Mouse (Mus musculus): ENCODE results near the gene Ppat. TPM values are rescaled to one million over a fixed set of nuclear protein-coding genes. Genes with fewer than 3 reads are reported as not detected.

Ppat gene
- polyA plus RNA-seq, 1 experiment, result 5.3 TPM

GRCm38 (mm10) chr5:76955474-76955873 is 4.1 kb upstream of the Ppat start:
- Histone ChIP-seq H3K4me3 (ENCODE audit: insufficient read depth, low read depth, low read length) (no peak overlapping the region), H3K27ac (replicated peaks; ENCODE audit: low read depth, low read length) (no peak overlapping the region), H3K4me1 (ENCODE audit: control insufficient read depth, insufficient read depth, insufficient read length, low read length) (peaks cover 6% of the 10 kb centered on the region; the same call in 1 of the 2 replicates)

GRCm38 (mm10) chr5:76954271-76954900 is 3.0 kb upstream of the Ppat start:
- H3K27ac ChIP-seq (replicated peaks; ENCODE audit: low read depth, low read length), result no peak overlapping the region
- H3K4me3 ChIP-seq (ENCODE audit: insufficient read depth, low read depth, low read length), result no peak overlapping the region
- H3K4me1 ChIP-seq (ENCODE audit: control insufficient read depth, insufficient read depth, insufficient read length, low read length), result peaks cover 8% of the 10 kb centered on the region; the same call in 1 of the 2 replicates

- Histone ChIP-seq H3K4me3 (ENCODE audit: insufficient read depth, low read depth, low read length) (no peak overlapping the region), H3K27ac (replicated peaks; ENCODE audit: low read depth, low read length) (0 out of 2 replicates have a peak overlapping the region, but pooled peaks have one; percentile 32), H3K4me1 (ENCODE audit: control insufficient read depth, insufficient read depth, insufficient read length, low read length) (peaks cover 8% of the 10 kb centered on the region; the same call in 1 of the 2 replicates)
Observed at GRCm38 (mm10) chr5:76953794-76954193, 2.4 kb upstream of the Ppat start.

GRCm38 (mm10) chr5:76952112-76953040 is 998 bp upstream of the Ppat start:
- peak overlapping the region; percentile 59; the same call in 1 of the 2 replicates for H3K27ac ChIP-seq (replicated peaks; ENCODE audit: low read depth, low read length)
- H3K4me1 ChIP-seq (ENCODE audit: control insufficient read depth, insufficient read depth, insufficient read length, low read length), result peaks cover 8% of the 10 kb centered on the region; the same call in 1 of the 2 replicates
- H3K4me3 ChIP-seq (ENCODE audit: insufficient read depth, low read depth, low read length), result peak overlapping the region; percentile 74

- Histone ChIP-seq H3K4me1 (ENCODE audit: control insufficient read depth, insufficient read depth, insufficient read length, low read length) (peaks cover 11% of the 10 kb centered on the region; the same call in 1 of the 2 replicates), H3K27ac (replicated peaks; ENCODE audit: low read depth, low read length) (peak overlapping the region; percentile 33), H3K4me3 (ENCODE audit: insufficient read depth, low read depth, low read length) (peak overlapping the region; percentile 74)
Observed at GRCm38 (mm10) chr5:76950343-76951105, 854 bp downstream of the Ppat start.

GRCm38 (mm10) chr5:76947758-76948157 is 3.6 kb downstream of the Ppat start:
- Histone ChIP-seq H3K4me3 (ENCODE audit: insufficient read depth, low read depth, low read length) (no peak overlapping the region), H3K27ac (replicated peaks; ENCODE audit: low read depth, low read length) (no peak overlapping the region), H3K4me1 (ENCODE audit: control insufficient read depth, insufficient read depth, insufficient read length, low read length) (peaks cover 5% of the 10 kb centered on the region; the same call in 1 of the 2 replicates)

- H3K4me1 ChIP-seq (ENCODE audit: control insufficient read depth, insufficient read depth, insufficient read length, low read length), result peaks cover 5% of the 10 kb centered on the region; the same call in 1 of the 2 replicates
- H3K4me3 ChIP-seq (ENCODE audit: insufficient read depth, low read depth, low read length), result no peak overlapping the region
- H3K27ac ChIP-seq (replicated peaks; ENCODE audit: low read depth, low read length), result no peak overlapping the region
Observed at GRCm38 (mm10) chr5:76947142-76947541, 4.2 kb downstream of the Ppat start.

GRCm38 (mm10) chr5:76945678-76946033 is 5.7 kb downstream of the Ppat start:
- no peak overlapping the region for H3K4me3 ChIP-seq (ENCODE audit: insufficient read depth, low read depth, low read length)
- H3K27ac ChIP-seq (replicated peaks; ENCODE audit: low read depth, low read length), result no peak overlapping the region
- peaks cover 5% of the 10 kb centered on the region; the same call in 1 of the 2 replicates for H3K4me1 ChIP-seq (ENCODE audit: control insufficient read depth, insufficient read depth, insufficient read length, low read length)

- Histone ChIP-seq H3K4me1 (ENCODE audit: control insufficient read depth, insufficient read depth, insufficient read length, low read length) (peaks cover 3% of the 10 kb centered on the region; the same call in 1 of the 2 replicates), H3K27ac (replicated peaks; ENCODE audit: low read depth, low read length) (no peak overlapping the region), H3K4me3 (ENCODE audit: insufficient read depth, low read depth, low read length) (no peak overlapping the region)
Observed at GRCm38 (mm10) chr5:76944965-76945677, 6.3 kb downstream of the Ppat start.

- Histone ChIP-seq H3K4me1 (ENCODE audit: control insufficient read depth, insufficient read depth, insufficient read length, low read length) (peaks cover 3% of the 10 kb centered on the region; the same call in 1 of the 2 replicates), H3K4me3 (ENCODE audit: insufficient read depth, low read depth, low read length) (no peak overlapping the region), H3K27ac (replicated peaks; ENCODE audit: low read depth, low read length) (no peak overlapping the region)
Observed at GRCm38 (mm10) chr5:76942505-76942904, 8.9 kb downstream of the Ppat start.

- no peak overlapping the region for H3K4me3 ChIP-seq (ENCODE audit: insufficient read depth, low read depth, low read length)
- H3K4me1 ChIP-seq (ENCODE audit: control insufficient read depth, insufficient read depth, insufficient read length, low read length), result no peaks in the 10 kb centered on the region
- H3K27ac ChIP-seq (replicated peaks; ENCODE audit: low read depth, low read length), result no peak overlapping the region
Observed at GRCm38 (mm10) chr5:76941975-76942374, 9.4 kb downstream of the Ppat start.

- no peak overlapping the region for H3K27ac ChIP-seq (replicated peaks; ENCODE audit: low read depth, low read length)
- H3K4me1 ChIP-seq (ENCODE audit: control insufficient read depth, insufficient read depth, insufficient read length, low read length), result no peaks in the 10 kb centered on the region
- no peak overlapping the region for H3K4me3 ChIP-seq (ENCODE audit: insufficient read depth, low read depth, low read length)
Observed at GRCm38 (mm10) chr5:76939717-76940116, 11.7 kb downstream of the Ppat start.

- no peak overlapping the region for H3K4me3 ChIP-seq (ENCODE audit: insufficient read depth, low read depth, low read length)
- H3K4me1 ChIP-seq (ENCODE audit: control insufficient read depth, insufficient read depth, insufficient read length, low read length), result peaks cover 3% of the 10 kb centered on the region
- no peak overlapping the region for H3K27ac ChIP-seq (replicated peaks; ENCODE audit: low read depth, low read length)
Observed at GRCm38 (mm10) chr5:76929180-76929877, 22.0 kb downstream of the Ppat start.
